Mouse (Mus musculus) spleen, adult 2 months (tissue): Measurements from ENCODE around the gene Mrps35.

Experiments used
- CTCF ChIP-seq: fragments of 200-500 bp; IDR thresholded peaks from 2 replicates; pipeline ENCODE4 v1.5.1; 2011; ENCODE audit warnings: mild to moderate bottlenecking, inconsistent platforms; ENCODE audit not compliant: insufficient read depth, insufficient read length, insufficient replicate concordance; ENCODE audit errors: extremely low read depth
- POLR2A ChIP-seq: fragments of 200-500 bp; IDR thresholded peaks from 2 replicates; pipeline ENCODE4 v1.6.1; 2011; ENCODE audit warnings: low read depth, low read length, inconsistent platforms

GRCm38 (mm10) chr6:147043633-147044032 is 1.1 kb downstream of the Mrps35 start:
- TF ChIP-seq POLR2A (no peak), CTCF (no peak)
